Mouse (Mus musculus): Measurements from ENCODE around the gene Ccnd1. TPM values are rescaled to one million over a fixed set of nuclear protein-coding genes. Genes with fewer than 3 reads are reported as not detected.

Gene Ccnd1
- total RNA-seq, 2 experiments from 2014 or later = 41.8 to 55.4 TPM

Other genes starting within 250 kb of the Ccnd1 start
- 1 to 10 TPM; 2.9 to 3.3 TPM for gene Ano1, start 188.0 kb downstream of the Ccnd1 start, total RNA-seq (2021)
- gene Fgf3, start 101.8 kb downstream of the Ccnd1 start, total RNA-seq (2021) = under 1 TPM; 0.49 to 0.77 TPM
- not detected for gene Fgf4, start 92.6 kb downstream of the Ccnd1 start, total RNA-seq (2021)
- gene Fgf15, start 43.4 kb downstream of the Ccnd1 start, total RNA-seq (2021) = not detected
- gene LTO1, start 24.8 kb downstream of the Ccnd1 start, total RNA-seq (2021) = 10 to 100 TPM; 23.7 to 32.4 TPM